Mouse (Mus musculus): Measurements from ENCODE around the gene Dhdds.

DNA sequence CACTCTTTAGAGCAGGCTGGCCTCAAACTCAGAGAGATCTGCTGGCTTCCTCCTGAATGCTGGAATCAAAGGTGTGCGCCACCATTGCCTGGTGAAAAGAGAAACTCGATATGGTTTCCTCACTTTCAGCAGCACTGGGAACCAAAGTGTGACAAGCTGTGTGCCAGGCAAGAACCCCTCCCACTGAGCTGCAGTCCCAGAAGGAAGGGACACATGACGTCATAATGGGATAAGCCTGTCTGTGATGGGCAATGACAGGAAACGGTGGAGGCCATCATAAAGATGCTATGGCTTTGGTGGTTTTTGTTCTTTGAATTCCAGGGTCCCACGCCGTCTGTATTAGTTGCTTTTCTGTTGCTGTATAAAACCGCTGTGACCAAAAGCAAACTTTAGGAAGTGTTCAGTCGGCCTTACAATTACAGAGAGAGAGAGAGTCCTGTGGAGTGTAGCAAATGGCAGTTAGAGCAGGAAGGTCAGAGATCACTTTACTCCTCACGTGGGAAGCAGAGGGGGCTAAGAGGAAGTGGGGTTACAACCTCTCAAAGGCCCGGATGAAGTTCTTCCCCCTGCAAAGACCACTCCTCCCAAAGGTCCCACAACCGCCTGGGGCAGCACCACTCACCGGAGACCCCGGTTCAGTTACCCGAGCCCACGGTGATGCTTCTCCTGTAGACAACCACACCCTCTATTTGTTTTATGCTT, 72.0 kb downstream of the Dhdds start:
- TF ChIP-seq POLR2A (IDR thresholded peaks at IDR 0.05; ENCODE audit: borderline replicate concordance, low read depth, low read length) (no peak), CTCF (IDR thresholded peaks at IDR 0.05; ENCODE audit: low read depth, low read length) (no peak)

Data from bone marrow macrophage, adult 2 months (primary cell).